Mouse (Mus musculus) MEL (cell line): ENCODE data around the gene Sh3rf1. TPM values are rescaled to one million over a fixed set of nuclear protein-coding genes. Genes with fewer than 3 reads are reported as not detected.

ENCODE experiments used
- DNase-seq: peaks from one replicate; pipeline ENCODE4 v3.0.0; 2011; ENCODE audit warnings: low read depth, low spot score
- H3K27ac ChIP-seq: 2 replicates; pipeline ENCODE4 v1.5.1; 2012; ENCODE audit warnings: low read depth, mild to moderate bottlenecking, control low read depth, low read length, moderate library complexity; ENCODE audit not compliant: control insufficient read depth
- H3K27me3 ChIP-seq, 2 experiments: fragments of 150-350 bp in 1 of 2; sonication (generic) in 1 of 2; 2 replicates each; pipeline ENCODE4 v1.6.1; 2012; ENCODE audit warnings: low read length in 2 of 2, mild to moderate bottlenecking in 2 of 2, improper control_type of control experiment in 1 of 2, moderate library complexity in 1 of 2; ENCODE audit not compliant: insufficient read depth in 2 of 2, control insufficient read depth in 1 of 2
- H3K36me3 ChIP-seq, 2 experiments: 2 replicates each; pipeline ENCODE4 v1.6.1; 2012 to 2014; ENCODE audit warnings: low read length in 2 of 2, improper control_type of control experiment in 1 of 2, inconsistent platforms in 1 of 2, mild to moderate bottlenecking in 1 of 2; ENCODE audit not compliant: insufficient read depth in 2 of 2, control insufficient read depth in 1 of 2
- H3K4me1 ChIP-seq, 2 experiments: fragments of 150-350 bp in 1 of 2; sonication (generic) in 1 of 2; 2 replicates each; pipeline ENCODE4 v1.6.1; 2012; ENCODE audit warnings: low read length in 2 of 2, improper control_type of control experiment in 1 of 2, mild to moderate bottlenecking in 1 of 2; ENCODE audit not compliant: insufficient read depth in 2 of 2, control insufficient read depth in 1 of 2
- H3K4me3 ChIP-seq, 2 experiments: fragments of 150-350 bp in 1 of 2; sonication (generic) in 1 of 2; 2 replicates each; pipeline ENCODE4 v1.5.1; 2012; ENCODE audit warnings: low read depth in 2 of 2, low read length in 2 of 2, mild to moderate bottlenecking in 2 of 2, moderate library complexity in 2 of 2, control low read depth in 1 of 2, improper control_type of control experiment in 1 of 2; ENCODE audit not compliant: control insufficient read depth in 1 of 2, insufficient read depth in 1 of 2
- H3K79me2 ChIP-seq: 2 replicates; pipeline ENCODE4 v1.6.1; 2012; ENCODE audit warnings: mild to moderate bottlenecking, low read length, moderate library complexity; ENCODE audit not compliant: control insufficient read depth, poor library complexity, insufficient read depth
- H3K9ac ChIP-seq: 2 replicates; pipeline ENCODE4 v1.6.1; 2012; ENCODE audit warnings: low read depth, mild to moderate bottlenecking, control low read depth, low read length, moderate library complexity; ENCODE audit not compliant: control insufficient read depth, poor library complexity, severe bottlenecking
- H3K9me3 ChIP-seq: fragments of 150-350 bp; sonication (generic); replicated peaks from 2 replicates; pipeline ENCODE4 v1.6.1; 2012; ENCODE audit warnings: mild to moderate bottlenecking, low read length, improper control_type of control experiment, moderate library complexity; ENCODE audit not compliant: insufficient read depth
- CHD1 ChIP-seq: IDR thresholded peaks from 2 replicates; pipeline ENCODE4 v1.6.1; 2012; ENCODE audit warnings: low read depth, mild to moderate bottlenecking, inconsistent platforms, low read length, improper control_type of control experiment
- CHD2 ChIP-seq: IDR thresholded peaks from 2 replicates; pipeline ENCODE4 v1.6.1; 2011; ENCODE audit warnings: low read length, improper control_type of control experiment
- CTCF ChIP-seq, 3 experiments: IDR thresholded peaks in 2 of 3; conservative IDR thresholded peaks in 1 of 3; 2 replicates each; pipeline ENCODE4 v1.5.1; 2011 to 2012; ENCODE audit warnings: low read length in 3 of 3, low read depth in 2 of 3, mild to moderate bottlenecking in 2 of 3, improper control_type of control experiment in 1 of 3, inconsistent platforms in 1 of 3, mixed read lengths in 1 of 3, moderate library complexity in 1 of 3; ENCODE audit not compliant: control insufficient read depth in 1 of 3, insufficient read depth in 1 of 3, poor library complexity in 1 of 3, severe bottlenecking in 1 of 3
- E2F4 ChIP-seq: IDR thresholded peaks from 2 replicates; pipeline ENCODE4 v1.6.1; 2011; ENCODE audit warnings: low read depth, low read length, improper control_type of control experiment, borderline replicate concordance
- EP300 ChIP-seq, 2 experiments: IDR thresholded peaks; 2 replicates each; pipeline ENCODE4 v1.6.1; 2011; ENCODE audit warnings: improper control_type of control experiment in 2 of 2, low read length in 2 of 2, low read depth in 1 of 2, mild to moderate bottlenecking in 1 of 2
- ETS1 ChIP-seq: IDR thresholded peaks from 2 replicates; pipeline ENCODE4 v1.6.1; 2012; ENCODE audit warnings: low read depth, mild to moderate bottlenecking, inconsistent platforms, low read length, improper control_type of control experiment, moderate library complexity
- GABPA ChIP-seq: IDR thresholded peaks from 2 replicates; pipeline ENCODE4 v1.6.1; 2012; ENCODE audit warnings: low read depth, mild to moderate bottlenecking, inconsistent platforms, low read length, improper control_type of control experiment, moderate library complexity
- GATA1 ChIP-seq: IDR thresholded peaks from 2 replicates; pipeline ENCODE4 v1.6.1; 2011; ENCODE audit warnings: low read depth, low read length, improper control_type of control experiment
- MAZ ChIP-seq: IDR thresholded peaks from 2 replicates; pipeline ENCODE4 v1.6.1; 2012; ENCODE audit warnings: low read depth, mild to moderate bottlenecking, inconsistent platforms, low read length, improper control_type of control experiment
- MEF2A ChIP-seq: IDR thresholded peaks from 2 replicates; pipeline ENCODE4 v1.6.1; 2014; ENCODE audit warnings: low read depth, mild to moderate bottlenecking, inconsistent platforms, low read length, improper control_type of control experiment; ENCODE audit not compliant: poor library complexity, insufficient replicate concordance, severe bottlenecking; ENCODE audit errors: extremely low read depth
- MXI1 ChIP-seq: IDR thresholded peaks from 2 replicates; pipeline ENCODE4 v1.6.1; 2011; ENCODE audit warnings: mild to moderate bottlenecking, low read depth, low read length, improper control_type of control experiment
- MYB ChIP-seq: IDR thresholded peaks from 2 replicates; pipeline ENCODE4 v1.6.1; 2011; ENCODE audit warnings: mild to moderate bottlenecking, low read depth, low read length, improper control_type of control experiment
- MYC ChIP-seq: IDR thresholded peaks from 2 replicates; pipeline ENCODE4 v1.6.1; 2011; ENCODE audit warnings: low read depth, mild to moderate bottlenecking, low read length, improper control_type of control experiment, moderate library complexity
- NELFE ChIP-seq: IDR thresholded peaks from 2 replicates; pipeline ENCODE4 v1.6.1; 2011; ENCODE audit warnings: low read depth, low read length, improper control_type of control experiment
- POLR2A ChIP-seq, 2 experiments: IDR thresholded peaks; 2 replicates each; pipeline ENCODE4 v1.6.1; 2011 to 2012; ENCODE audit warnings: low read length in 2 of 2, mild to moderate bottlenecking in 2 of 2, control low read depth in 1 of 2, improper control_type of control experiment in 1 of 2, low read depth in 1 of 2, moderate library complexity in 1 of 2; ENCODE audit not compliant: control insufficient read depth in 1 of 2, insufficient read depth in 1 of 2, poor library complexity in 1 of 2
- POLR2AphosphoS5 ChIP-seq: IDR thresholded peaks from 2 replicates; pipeline ENCODE4 v1.6.1; 2012; ENCODE audit warnings: low read depth, borderline replicate concordance, mild to moderate bottlenecking, inconsistent platforms, low read length, moderate library complexity, mixed read lengths
- RAD21 ChIP-seq: IDR thresholded peaks from 2 replicates; pipeline ENCODE4 v1.6.1; 2011; ENCODE audit warnings: mild to moderate bottlenecking, low read depth, low read length, improper control_type of control experiment
- SIN3A ChIP-seq: IDR thresholded peaks from 2 replicates; pipeline ENCODE4 v1.6.1; 2012; ENCODE audit warnings: low read length, improper control_type of control experiment, inconsistent platforms
- SMC3 ChIP-seq: IDR thresholded peaks from 2 replicates; pipeline ENCODE4 v1.6.1; 2011; ENCODE audit warnings: low read depth, low read length, improper control_type of control experiment
- TBP ChIP-seq: IDR thresholded peaks from 2 replicates; pipeline ENCODE4 v1.8.0; 2011; ENCODE audit warnings: low read depth, low read length, improper control_type of control experiment
- TCF12 ChIP-seq: IDR thresholded peaks from 2 replicates; pipeline ENCODE4 v1.6.1; 2014; ENCODE audit warnings: low read depth, mild to moderate bottlenecking, inconsistent platforms, low read length, improper control_type of control experiment, moderate library complexity
- UBTF ChIP-seq: IDR thresholded peaks from 2 replicates; pipeline ENCODE4 v1.6.1; 2012; ENCODE audit warnings: low read depth, mild to moderate bottlenecking, inconsistent platforms, low read length, improper control_type of control experiment, moderate library complexity, borderline replicate concordance; ENCODE audit not compliant: insufficient read depth
- USF1 ChIP-seq: IDR thresholded peaks from 2 replicates; pipeline ENCODE4 v1.6.1; 2014; ENCODE audit warnings: low read depth, mild to moderate bottlenecking, inconsistent platforms, low read length, improper control_type of control experiment, moderate library complexity
- ZC3H11A ChIP-seq: IDR thresholded peaks from 2 replicates; pipeline ENCODE4 v1.6.1; 2012; ENCODE audit warnings: low read depth, mild to moderate bottlenecking, inconsistent platforms, low read length, improper control_type of control experiment
- ZKSCAN1 ChIP-seq: IDR thresholded peaks from 2 replicates; pipeline ENCODE4 v1.6.1; 2012; ENCODE audit warnings: low read depth, mild to moderate bottlenecking, inconsistent platforms, low read length, improper control_type of control experiment, moderate library complexity
- ZMIZ1 ChIP-seq: IDR thresholded peaks from 2 replicates; pipeline ENCODE4 v1.6.1; 2012; ENCODE audit warnings: low read depth, mild to moderate bottlenecking, inconsistent platforms, low read length, improper control_type of control experiment, moderate library complexity
- ZNF384 ChIP-seq: IDR thresholded peaks from 2 replicates; pipeline ENCODE4 v1.6.1; 2012; ENCODE audit warnings: low read depth, mild to moderate bottlenecking, inconsistent platforms, low read length, improper control_type of control experiment
- polyA plus RNA-seq, 2 experiments: library from polyadenylated mRNA; stranded (reverse) in 1 of 2; unstranded in 1 of 2; fragments of >175 nt in 1 of 2; fragments of >200 nt in 1 of 2; gene quantifications; 2 replicates each; pipeline versions ENCODE4 v1.2.1 to v1.2.4; 2012; ENCODE audit warnings: low replicate concordance in 2 of 2, low read depth in 1 of 2; ENCODE audit not compliant: insufficient read length in 2 of 2, insufficient read depth in 1 of 2, missing spikeins in 1 of 2
- total RNA-seq: library from RNA; depleted of rRNA; stranded (reverse); fragments of 300-350 nt; gene quantifications from 2 replicates; pipeline ENCODE4 v1.2.3, GENCODE M21; 2012

The Sh3rf1 gene
- total and polyA plus RNA-seq, 3 experiments, result 1.5 to 5.9 TPM; not detected in 1

GRCm38 (mm10) chr8:61210836-61211235 lies 12.8 kb upstream of the Sh3rf1 start:
- H3K27me3 ChIP-seq, result peaks cover 0 to 2% of the 10 kb centered on the region in 2 experiments; a peak in 2 of 4 replicates
- H3K36me3 ChIP-seq, result no peaks in the 10 kb centered on the region
- H3K79me2 ChIP-seq, result no peaks in the 10 kb centered on the region
- no peaks in the 10 kb centered on the region for H3K4me1 ChIP-seq
- TF ChIP-seq NELFE (no peak), ZC3H11A (no peak), GABPA (no peak), CHD1 (no peak), USF1 (no peak), EP300 (IDR thresholded peaks at IDR 0.05; ENCODE audit: low read depth in 1 of 2, low read length in 2 of 2) (no peak), CHD2 (no peak), MYC (no peak), E2F4 (no peak), POLR2AphosphoS5 (no peak), RAD21 (no peak), MEF2A (no peak), GATA1 (no peak), SIN3A (no peak), TBP (no peak), MYB (no peak), TCF12 (no peak)
- H3K9ac ChIP-seq, result no peak overlapping the region
- no peak for DNase-seq
- H3K27ac ChIP-seq, result no peak overlapping the region
- no peaks in the 10 kb centered on the region for H3K9me3 ChIP-seq
- no peak overlapping the region for H3K4me3 ChIP-seq

GRCm38 (mm10) chr8:61215081-61215819 lies 8.4 kb upstream of the Sh3rf1 start:
- H3K27me3 ChIP-seq, result peaks cover 0 to 2% of the 10 kb centered on the region in 2 experiments; a peak in 3 of 4 replicates
- H3K36me3 ChIP-seq, result no peaks in the 10 kb centered on the region
- H3K9me3 ChIP-seq, result no peaks in the 10 kb centered on the region
- H3K27ac ChIP-seq, result no peak overlapping the region
- no peak overlapping the region for H3K9ac ChIP-seq
- no peaks in the 10 kb centered on the region for H3K79me2 ChIP-seq
- TF ChIP-seq MAZ, result no peak
- no peak for TF ChIP-seq ETS1
- TF ChIP-seq USF1, result no peak
- TF ChIP-seq NELFE, result no peak
- no peak for TF ChIP-seq E2F4
- TF ChIP-seq MYC, result no peak
- TF ChIP-seq ZKSCAN1, result no peak
- TF ChIP-seq POLR2A (IDR thresholded peaks at IDR 0.05; ENCODE audit: control insufficient read depth in 1 of 2, insufficient read depth in 1 of 2, low read depth in 1 of 2, low read length in 2 of 2, poor library complexity in 1 of 2), result no peak
- TF ChIP-seq SMC3, result no peak
- TF ChIP-seq ZMIZ1, result no peak
- no peak for TF ChIP-seq ZNF384
- no peak for TF ChIP-seq RAD21
- TF ChIP-seq SIN3A, result no peak
- no peak for TF ChIP-seq UBTF
- TF ChIP-seq POLR2AphosphoS5, result no peak
- TF ChIP-seq MXI1, result no peak
- no peak for TF ChIP-seq CTCF (IDR thresholded peaks at IDR 0.05 in 2 of 3, conservative IDR thresholded peaks at IDR 0.05 in 1 of 3; ENCODE audit: control insufficient read depth in 1 of 3, insufficient read depth in 1 of 3, low read depth in 2 of 3, low read length in 3 of 3, poor library complexity in 1 of 3, severe bottlenecking in 1 of 3)
- H3K4me1 ChIP-seq, result no peaks in the 10 kb centered on the region
- H3K4me3 ChIP-seq, result no peak overlapping the region
- no peak for DNase-seq
